ENCODE assay signal across 8 mouse cellular contexts in the genomic region with DNA sequence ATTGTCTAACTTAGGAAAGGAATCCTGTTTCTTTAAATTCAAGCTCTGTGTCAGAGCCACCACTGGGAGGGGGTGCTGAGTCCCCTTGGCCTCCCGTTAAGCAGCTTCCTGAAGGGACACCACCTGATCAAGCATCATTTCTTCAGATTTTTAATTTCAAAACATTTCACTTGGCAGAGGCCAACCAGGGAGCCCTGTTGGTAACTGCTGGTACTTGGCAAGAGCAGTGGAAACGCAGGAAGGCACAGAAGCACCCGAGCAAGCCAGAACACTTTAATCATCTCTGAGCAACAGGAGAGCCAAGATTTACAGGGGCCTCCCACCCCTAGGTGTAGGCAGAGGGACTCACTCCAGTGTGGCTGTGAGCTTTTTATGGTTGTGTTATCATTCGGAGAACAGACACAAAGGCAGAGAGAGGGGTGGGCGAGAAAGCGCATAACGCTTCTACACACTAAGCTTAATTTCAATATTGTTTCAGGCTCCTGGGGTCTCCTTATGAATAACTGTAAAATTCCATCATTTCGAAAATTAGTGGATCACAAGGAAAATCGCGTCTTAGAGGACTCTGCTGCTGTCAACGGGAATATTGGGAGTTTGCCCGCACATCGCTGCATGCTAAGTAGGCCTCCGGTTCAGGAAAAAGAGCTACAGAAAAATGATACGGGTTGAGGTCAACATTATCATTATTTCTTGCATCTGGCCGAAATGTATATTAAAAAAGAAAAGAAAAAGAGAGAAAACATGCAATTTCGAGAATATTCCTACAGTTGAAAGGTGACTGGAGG.
DNase-seq lines count a peak whose midpoint lies in the region; ATAC-seq and TF ChIP-seq lines count a peak whose summit lies in the region.

No protein-coding gene starts in this region.

- no peak for ATAC-seq in intestine, postnatal 0 days
- no peak for ATAC-seq in intestine, embryonic 15.5 days

- peak; percentile 74 to 84 for DNase-seq in cerebellum, adult 18-20 months
- peak; percentile 31 to 54 for DNase-seq in layer of hippocampus, adult 18-20 months (ENCODE audit: low spot score in 2 of 2)
- DNase-seq in right cerebral cortex, adult 2 months (ENCODE audit: low spot score in 2 of 2): peak; percentile 26 to 56
- DNase-seq in thymus, postnatal 14 days: no peak
- DNase-seq in ovary, postnatal 10 days (ENCODE audit: low spot score): no peak
- no peak for DNase-seq in kidney, adult 2 months

- no peak overlapping the region for H3K4me3 ChIP-seq in intestine, postnatal 0 days (ENCODE audit: low read depth, low read length)
- H3K4me3 ChIP-seq in intestine, embryonic 15.5 days (replicated peaks): no peak overlapping the region
- H3K4me3 ChIP-seq in kidney, adult 2 months (ENCODE audit: insufficient read depth, low read depth, low read length): no peak overlapping the region

- H3K9ac ChIP-seq in intestine, postnatal 0 days (ENCODE audit: low read depth, low read length): no peak overlapping the region
- H3K9ac ChIP-seq in intestine, embryonic 15.5 days: no peak overlapping the region

- H3K9me3 ChIP-seq in intestine, postnatal 0 days (ENCODE audit: control insufficient read depth): no peaks in the 10 kb centered on the region
- H3K9me3 ChIP-seq in intestine, embryonic 15.5 days: no peaks in the 10 kb centered on the region

- no peak overlapping the region for H3K4me2 ChIP-seq in intestine, postnatal 0 days (replicated peaks; ENCODE audit: low read depth)
- H3K4me2 ChIP-seq in intestine, embryonic 15.5 days (replicated peaks): no peak overlapping the region

- no peaks in the 10 kb centered on the region for H3K36me3 ChIP-seq in intestine, postnatal 0 days (ENCODE audit: control insufficient read depth, insufficient read depth)
- no peaks in the 10 kb centered on the region for H3K36me3 ChIP-seq in intestine, embryonic 15.5 days
- no peaks in the 10 kb centered on the region for H3K36me3 ChIP-seq in kidney, adult 2 months (ENCODE audit: control insufficient read depth, insufficient read depth, low read length)

- no peaks in the 10 kb centered on the region for H3K27me3 ChIP-seq in intestine, postnatal 0 days (replicated peaks; ENCODE audit: control insufficient read depth, insufficient read depth, low read length)
- no peaks in the 10 kb centered on the region for H3K27me3 ChIP-seq in intestine, embryonic 15.5 days (replicated peaks)
- H3K27me3 ChIP-seq in kidney, adult 2 months (replicated peaks; ENCODE audit: control insufficient read depth, insufficient read depth, low read length): no peaks in the 10 kb centered on the region

- no peak overlapping the region for H3K27ac ChIP-seq in intestine, postnatal 0 days (ENCODE audit: low read depth, low read length)
- H3K27ac ChIP-seq in intestine, embryonic 15.5 days: no peak overlapping the region
- H3K27ac ChIP-seq in kidney, adult 2 months (ENCODE audit: insufficient read depth, low read depth, low read length): no peak overlapping the region

- 80% methylated on average over 17 of the region's 17 CpGs for WGBS in intestine, postnatal 0 days
- WGBS in intestine, embryonic 15.5 days: 82% methylated on average over 17 of the region's 17 CpGs
- WGBS in kidney, adult 2 months: 78% methylated on average over 17 of the region's 17 CpGs

- H3K4me1 ChIP-seq in intestine, postnatal 0 days (replicated peaks; ENCODE audit: control insufficient read depth, insufficient read depth, low read length): no peaks in the 10 kb centered on the region
- H3K4me1 ChIP-seq in intestine, embryonic 15.5 days (replicated peaks): no peaks in the 10 kb centered on the region
- no peaks in the 10 kb centered on the region for H3K4me1 ChIP-seq in kidney, adult 2 months (ENCODE audit: control insufficient read depth, insufficient read depth, low read length)

- TF ChIP-seq CTCF in intestine, postnatal 0 days (IDR thresholded peaks at IDR 0.05; ENCODE audit: low read depth): peak; percentile 33
- TF ChIP-seq CTCF in kidney, adult 2 months (conservative IDR thresholded peaks at IDR 0.05; ENCODE audit: insufficient read depth, insufficient read length, low read depth, low read length): no peak

- TF ChIP-seq POLR2A in kidney, adult 2 months (IDR thresholded peaks at IDR 0.05; ENCODE audit: low read depth, low read length): no peak

Comparison
In these comparisons a context has a peak if more than half of its experiments do, and no peak if none do; other contexts are left out.
1. DNase-seq: peak in cerebellum, adult 18-20 months (2 of 2), layer of hippocampus, adult 18-20 months (2 of 2) and right cerebral cortex, adult 2 months (2 of 2); none in thymus, postnatal 14 days (single experiment), ovary, postnatal 10 days (single experiment) and kidney, adult 2 months (single experiment).